Mouse (Mus musculus): ENCODE data around the gene Prkg1. TPM values are rescaled to one million over a fixed set of nuclear protein-coding genes. Genes with fewer than 3 reads are reported as not detected.

Gene Prkg1
- polyA plus RNA-seq (2012; rRNA removed), result 5.9 and 6.4 TPM in 2 replicates

DNA sequence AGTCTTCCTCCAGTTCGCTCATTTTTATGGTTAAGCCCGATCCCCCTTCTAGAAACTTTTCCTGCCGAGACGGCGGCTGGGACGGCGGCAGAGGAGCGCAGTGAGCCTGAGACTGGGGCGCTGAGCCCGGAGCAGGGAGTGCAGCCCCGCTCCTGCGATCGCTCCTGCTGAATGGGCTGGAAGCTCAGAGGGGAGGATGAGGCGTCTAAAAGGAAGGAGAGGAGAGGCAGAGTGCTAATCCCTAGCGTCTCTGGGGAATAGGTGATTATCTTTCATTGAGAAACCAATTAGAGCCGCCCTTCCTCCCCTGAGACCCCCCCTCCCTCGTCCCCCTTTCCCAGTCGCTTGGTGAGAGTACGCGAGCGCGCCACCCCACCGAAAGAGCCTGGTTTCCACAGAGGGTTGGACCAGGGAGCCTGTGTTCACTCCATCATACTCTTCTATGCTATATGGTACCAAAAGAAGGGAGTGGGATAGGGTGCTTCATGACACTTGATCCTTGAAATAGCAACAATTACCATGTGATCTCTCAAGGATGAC, at the start of gene Prkg1:
Gene Prkg1, minus strand, starts transcription at position 233 of the 540 bp plus-strand sequence.
- no peaks in the 10 kb centered on the region; the same call in 1 of the 2 replicates for H3K4me1 ChIP-seq (ENCODE audit: control insufficient read depth, insufficient read depth, low read length)
- TF ChIP-seq CTCF (IDR thresholded peaks at IDR 0.05; ENCODE audit: extremely low read depth, insufficient read depth, low read length) (no peak), POLR2A (IDR thresholded peaks at IDR 0.05; ENCODE audit: extremely low read depth, insufficient read depth, low read length) (no peak)

GRCm38 (mm10) chr19:31813087-31813486, 48.3 kb upstream of the Prkg1 start:
- Histone ChIP-seq H3K4me3 (ENCODE audit: insufficient read depth, low read length) (no peak overlapping the region), H3K27ac (ENCODE audit: insufficient read depth, low read length) (no peak overlapping the region), H3K4me1 (ENCODE audit: control insufficient read depth, insufficient read depth, low read length) (no peaks in the 10 kb centered on the region)
- TF ChIP-seq POLR2A (IDR thresholded peaks at IDR 0.05; ENCODE audit: extremely low read depth, insufficient read depth, low read length), result no peak

More for the DNA sequence above, at the start of gene Prkg1:
- H3K27ac ChIP-seq (ENCODE audit: insufficient read depth, low read length), result peak within 1 kb of the TSS; percentile 53; the same call in 1 of the 2 replicates
- H3K4me3 ChIP-seq (ENCODE audit: insufficient read depth, low read length), result peak within 1 kb of the TSS; percentile 20

DNA sequence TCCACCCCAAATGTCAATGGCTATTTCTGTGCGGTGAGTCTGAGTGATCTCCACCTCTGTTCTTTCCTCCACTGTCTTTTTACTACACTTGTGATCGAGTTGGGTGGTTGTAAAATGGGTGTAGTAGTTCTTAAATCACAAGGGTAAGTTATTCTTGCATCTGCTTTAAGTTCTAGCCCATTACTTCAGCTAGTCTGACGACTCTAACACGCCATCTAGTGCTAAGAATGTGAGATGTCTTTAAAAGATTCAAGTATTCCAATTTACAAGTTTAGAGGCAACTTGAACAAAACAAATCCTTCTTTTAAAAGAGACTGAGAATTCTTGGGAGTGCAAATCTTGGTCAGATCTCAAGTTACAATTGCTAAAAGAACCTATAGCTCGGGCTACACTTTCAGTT, 46.5 kb upstream of the Prkg1 start:
- TF ChIP-seq CTCF (IDR thresholded peaks at IDR 0.05; ENCODE audit: extremely low read depth, insufficient read depth, low read length) (no peak), POLR2A (IDR thresholded peaks at IDR 0.05; ENCODE audit: extremely low read depth, insufficient read depth, low read length) (no peak)
- H3K4me3 ChIP-seq (ENCODE audit: insufficient read depth, low read length), result no peak overlapping the region
- no peak overlapping the region for H3K27ac ChIP-seq (ENCODE audit: insufficient read depth, low read length)
- no peaks in the 10 kb centered on the region for H3K4me1 ChIP-seq (ENCODE audit: control insufficient read depth, insufficient read depth, low read length)

DNA sequence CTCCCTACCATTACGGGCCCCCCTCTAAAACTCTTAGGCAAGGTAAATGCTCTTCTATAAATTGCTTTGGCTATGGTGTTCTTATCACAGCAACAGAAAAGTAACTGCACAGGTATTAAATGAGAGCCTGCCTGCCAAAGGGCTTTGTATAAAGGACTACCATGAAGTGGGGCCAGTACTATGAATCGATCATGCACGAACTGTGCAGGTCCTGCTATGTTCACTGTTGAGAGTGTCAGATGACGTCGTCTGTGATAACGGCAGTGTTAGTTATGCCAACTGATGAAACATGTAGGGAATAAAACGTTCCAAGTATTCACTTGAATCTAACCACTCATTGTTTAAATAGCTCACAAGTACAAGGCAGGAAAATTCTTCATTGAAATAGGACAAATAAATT, 40.6 kb upstream of the Prkg1 start:
- H3K27ac ChIP-seq (ENCODE audit: insufficient read depth, low read length), result no peak overlapping the region
- H3K4me1 ChIP-seq (ENCODE audit: control insufficient read depth, insufficient read depth, low read length), result no peaks in the 10 kb centered on the region
- H3K4me3 ChIP-seq (ENCODE audit: insufficient read depth, low read length), result no peak overlapping the region
- TF ChIP-seq POLR2A (IDR thresholded peaks at IDR 0.05; ENCODE audit: extremely low read depth, insufficient read depth, low read length), result no peak
- TF ChIP-seq CTCF (IDR thresholded peaks at IDR 0.05; ENCODE audit: extremely low read depth, insufficient read depth, low read length), result no peak

- no peak for TF ChIP-seq CTCF (IDR thresholded peaks at IDR 0.05; ENCODE audit: extremely low read depth, insufficient read depth, low read length)
- TF ChIP-seq POLR2A (IDR thresholded peaks at IDR 0.05; ENCODE audit: extremely low read depth, insufficient read depth, low read length), result no peak
- Histone ChIP-seq H3K4me1 (ENCODE audit: control insufficient read depth, insufficient read depth, low read length) (no peaks in the 10 kb centered on the region), H3K4me3 (ENCODE audit: insufficient read depth, low read length) (no peak overlapping the region), H3K27ac (ENCODE audit: insufficient read depth, low read length) (no peak overlapping the region)
Observed at GRCm38 (mm10) chr19:31795485-31796046, 30.7 kb upstream of the Prkg1 start.

DNA sequence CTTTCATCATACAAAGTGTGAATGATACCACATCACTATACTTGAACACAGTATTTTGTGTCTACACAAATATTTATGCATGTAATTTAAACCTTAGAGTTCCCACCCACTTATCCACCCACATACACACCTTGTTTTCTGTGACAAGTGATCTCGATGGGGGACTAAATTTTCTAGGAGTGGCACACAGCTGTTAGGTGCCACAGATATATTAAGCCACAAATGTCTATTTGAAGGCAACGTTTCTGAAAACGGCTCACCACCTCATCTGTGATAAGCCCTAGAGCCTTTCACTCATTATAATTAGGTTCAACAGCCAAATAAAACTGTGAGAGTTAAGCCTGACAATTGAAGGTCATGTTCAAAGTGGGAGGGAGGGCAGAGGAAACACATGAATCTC, 26.9 kb upstream of the Prkg1 start:
- TF ChIP-seq CTCF (IDR thresholded peaks at IDR 0.05; ENCODE audit: extremely low read depth, insufficient read depth, low read length) (no peak), POLR2A (IDR thresholded peaks at IDR 0.05; ENCODE audit: extremely low read depth, insufficient read depth, low read length) (no peak)
- no peak overlapping the region for H3K27ac ChIP-seq (ENCODE audit: insufficient read depth, low read length)

GRCm38 (mm10) chr19:31781521-31782018, 16.7 kb upstream of the Prkg1 start:
- TF ChIP-seq CTCF (IDR thresholded peaks at IDR 0.05; ENCODE audit: extremely low read depth, insufficient read depth, low read length) (no peak), POLR2A (IDR thresholded peaks at IDR 0.05; ENCODE audit: extremely low read depth, insufficient read depth, low read length) (no peak)
- Histone ChIP-seq H3K4me3 (ENCODE audit: insufficient read depth, low read length) (no peak overlapping the region), H3K27ac (ENCODE audit: insufficient read depth, low read length) (no peak overlapping the region), H3K4me1 (ENCODE audit: control insufficient read depth, insufficient read depth, low read length) (no peaks in the 10 kb centered on the region)

More for the DNA sequence above, 26.9 kb upstream of the Prkg1 start:
- no peaks in the 10 kb centered on the region for H3K4me1 ChIP-seq (ENCODE audit: control insufficient read depth, insufficient read depth, low read length)
- no peak overlapping the region for H3K4me3 ChIP-seq (ENCODE audit: insufficient read depth, low read length)

DNA sequence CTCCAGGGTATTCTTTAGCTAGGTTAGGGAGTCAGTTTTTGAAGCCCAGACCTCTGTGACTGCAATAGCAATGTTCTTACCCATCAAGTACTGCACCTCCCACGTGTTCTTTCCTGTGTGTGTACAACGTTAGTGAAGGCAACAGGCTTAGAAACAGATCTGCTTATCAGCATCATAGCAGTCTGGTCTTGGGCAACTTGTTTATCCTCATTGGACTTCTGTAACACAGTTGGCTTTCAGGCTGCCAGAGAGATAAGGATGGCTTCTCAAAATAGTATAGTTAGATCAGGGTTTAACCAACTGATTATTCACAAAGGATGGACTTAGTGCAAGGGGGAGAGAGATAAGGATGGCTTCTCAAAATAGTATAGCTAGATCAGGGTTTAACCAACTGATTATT, 16.2 kb upstream of the Prkg1 start:
- no peak overlapping the region for H3K27ac ChIP-seq (ENCODE audit: insufficient read depth, low read length)
- no peak for TF ChIP-seq CTCF (IDR thresholded peaks at IDR 0.05; ENCODE audit: extremely low read depth, insufficient read depth, low read length)
- TF ChIP-seq POLR2A (IDR thresholded peaks at IDR 0.05; ENCODE audit: extremely low read depth, insufficient read depth, low read length), result no peak

GRCm38 (mm10) chr19:31780222-31780621, 15.4 kb upstream of the Prkg1 start:
- no peak for TF ChIP-seq POLR2A (IDR thresholded peaks at IDR 0.05; ENCODE audit: extremely low read depth, insufficient read depth, low read length)
- TF ChIP-seq CTCF (IDR thresholded peaks at IDR 0.05; ENCODE audit: extremely low read depth, insufficient read depth, low read length), result no peak
- Histone ChIP-seq H3K4me1 (ENCODE audit: control insufficient read depth, insufficient read depth, low read length) (no peaks in the 10 kb centered on the region), H3K27ac (ENCODE audit: insufficient read depth, low read length) (no peak overlapping the region), H3K4me3 (ENCODE audit: insufficient read depth, low read length) (no peak overlapping the region)

More for the DNA sequence above, 16.2 kb upstream of the Prkg1 start:
- Histone ChIP-seq H3K4me1 (ENCODE audit: control insufficient read depth, insufficient read depth, low read length) (no peaks in the 10 kb centered on the region), H3K4me3 (ENCODE audit: insufficient read depth, low read length) (no peak overlapping the region)

DNA sequence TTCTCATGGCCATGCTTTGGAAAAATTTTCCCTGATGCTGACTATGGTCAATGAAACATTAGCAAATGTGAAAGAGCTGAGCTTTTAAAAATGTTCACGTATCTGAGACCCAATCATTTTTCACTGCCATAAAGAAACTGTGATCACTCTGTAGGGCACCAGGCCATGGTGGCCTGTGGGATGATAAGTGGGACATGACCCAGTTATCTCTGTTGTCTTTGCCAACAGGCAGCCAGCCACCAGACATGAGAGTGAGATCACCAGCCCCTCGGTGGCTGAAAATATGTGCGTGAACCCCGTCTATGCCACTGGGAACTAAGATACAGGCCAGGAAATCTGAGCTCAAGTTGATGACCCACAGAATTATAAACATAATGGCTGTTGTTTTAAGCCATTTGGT, 14.2 kb upstream of the Prkg1 start:
- no peaks in the 10 kb centered on the region for H3K4me1 ChIP-seq (ENCODE audit: control insufficient read depth, insufficient read depth, low read length)
- H3K4me3 ChIP-seq (ENCODE audit: insufficient read depth, low read length), result no peak overlapping the region
- TF ChIP-seq CTCF (IDR thresholded peaks at IDR 0.05; ENCODE audit: extremely low read depth, insufficient read depth, low read length), result no peak
- H3K27ac ChIP-seq (ENCODE audit: insufficient read depth, low read length), result no peak overlapping the region
